Mouse (Mus musculus): ENCODE measurements at regions not wholly inside any gene's neighbourhood (a gene's known extent, or its start where the extent isn't known, plus 50 kb on each side); places are given as distances from the start of the nearest gene placed in this dataset.

GRCm38 (mm10) chr17:91236653-91237052 lies 143.8 kb upstream of the Nrxn1 start:
- ATAC-seq (ENCODE audit: poor library complexity, severe bottlenecking): peak; percentile 84

GRCm38 (mm10) chr17:91226378-91226777 lies 133.5 kb upstream of the Nrxn1 start:
- ATAC-seq (ENCODE audit: poor library complexity, severe bottlenecking): no peak

DNA sequence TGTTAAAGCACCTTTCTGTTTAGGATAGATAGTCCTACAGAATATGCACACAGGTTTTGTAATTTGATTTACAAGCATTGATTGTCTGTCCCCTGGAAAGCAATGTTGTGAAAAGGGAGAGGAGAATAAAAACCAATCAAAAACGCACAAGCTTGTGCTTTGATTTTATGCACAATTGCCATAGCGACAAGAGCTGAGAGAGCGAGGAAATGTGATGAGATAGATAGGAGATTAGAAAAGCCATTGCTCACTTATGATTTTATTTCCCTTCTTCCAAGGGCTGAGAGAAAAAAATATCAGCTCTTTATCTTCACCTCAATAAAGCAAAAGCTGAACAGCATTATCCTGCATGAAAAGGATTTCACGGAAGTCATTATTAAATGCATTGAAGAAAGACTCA lies 133.0 kb upstream of the Nrxn1 start:
- ATAC-seq (ENCODE audit: poor library complexity, severe bottlenecking): no peak

- no peak for ATAC-seq (ENCODE audit: poor library complexity, severe bottlenecking)
Observed at GRCm38 (mm10) chr17:91216429-91216828, 123.6 kb upstream of the Nrxn1 start.

DNA sequence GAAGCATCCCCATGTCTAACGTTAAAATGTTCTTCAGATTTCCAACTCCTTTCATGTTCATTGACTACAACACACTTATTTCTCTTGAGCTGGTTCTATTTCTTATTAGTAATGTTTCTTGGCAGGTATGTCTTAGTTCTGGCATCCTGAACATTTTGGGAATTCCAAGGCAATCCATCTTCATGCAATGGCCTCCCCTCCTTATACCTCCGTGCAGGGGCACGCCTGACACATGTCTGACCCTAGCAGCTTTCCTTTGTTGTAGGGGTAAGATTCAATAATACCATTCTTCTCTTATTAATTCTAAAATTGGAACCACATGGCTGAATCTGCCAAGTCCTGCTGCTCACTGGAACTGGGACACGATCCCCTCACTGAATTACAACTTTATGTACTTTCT lies 89.7 kb upstream of the Nrxn1 start:
- no peak for ATAC-seq (ENCODE audit: poor library complexity, severe bottlenecking)

GRCm38 (mm10) chr17:91161834-91162233 lies 69.0 kb upstream of the Nrxn1 start:
- no peak for ATAC-seq (ENCODE audit: poor library complexity, severe bottlenecking)
